8 mouse cellular contexts compared by ENCODE assay signal in genomic region chr1:40465477-40466430, GRCm38 (mm10). TPM values are rescaled to one million over a fixed set of nuclear protein-coding genes. Genes with fewer than 3 reads are reported as not detected.
DNase-seq lines count a peak whose midpoint lies in the region; ATAC-seq lines count a peak whose summit lies in the region.

TSS of gene Il18r1 (plus strand) at chr1:40465552.

- H3K27me3 ChIP-seq in heart, embryonic 16.5 days (ENCODE audit: control insufficient read depth, insufficient read depth, low read length) = no peaks in the 10 kb centered on the region
- H3K27me3 ChIP-seq in liver, embryonic 15.5 days = no peaks in the 10 kb centered on the region
- no peaks in the 10 kb centered on the region for H3K27me3 ChIP-seq in midbrain, embryonic 15.5 days (replicated peaks)

- H3K27ac ChIP-seq in heart, embryonic 16.5 days (ENCODE audit: low read length) = no peak within 1 kb of the TSS
- H3K27ac ChIP-seq in liver, embryonic 15.5 days (replicated peaks) = no peak within 1 kb of the TSS
- no peak within 1 kb of the TSS for H3K27ac ChIP-seq in midbrain, embryonic 15.5 days

- H3K36me3 ChIP-seq in heart, embryonic 16.5 days (ENCODE audit: control insufficient read depth, insufficient read depth) = no peaks in the 10 kb centered on the region
- 0 out of 2 replicates have a peak, but pooled peaks cover 6% of the 10 kb centered on the region for H3K36me3 ChIP-seq in liver, embryonic 15.5 days (replicated peaks)
- H3K36me3 ChIP-seq in midbrain, embryonic 15.5 days (replicated peaks) = no peaks in the 10 kb centered on the region

- H3K9ac ChIP-seq in heart, embryonic 16.5 days (ENCODE audit: low read length) = no peak within 1 kb of the TSS
- H3K9ac ChIP-seq in liver, embryonic 15.5 days = no peak within 1 kb of the TSS
- H3K9ac ChIP-seq in midbrain, embryonic 15.5 days = no peak within 1 kb of the TSS

- no peak within 1 kb of the TSS for H3K4me3 ChIP-seq in heart, embryonic 16.5 days (ENCODE audit: low read length)
- no peak within 1 kb of the TSS for H3K4me3 ChIP-seq in liver, embryonic 15.5 days (replicated peaks)
- H3K4me3 ChIP-seq in midbrain, embryonic 15.5 days = no peak within 1 kb of the TSS

- DNase-seq in heart, adult 11 months = no peak
- peak; percentile 21 to 48 for DNase-seq in spleen, postnatal 10 days (ENCODE audit: low spot score in 2 of 2)
- DNase-seq in embryo, embryonic 9.5 days (ENCODE audit: extremely low spot score) = no peak
- no peak for DNase-seq in gastrocnemius, postnatal 25 days

- WGBS in heart, embryonic 16.5 days = 33% methylated on average over 20 of the region's 20 CpGs
- WGBS in liver, embryonic 15.5 days (ENCODE audit: insufficient replicate concordance) = 30% methylated on average over 20 of the region's 20 CpGs
- WGBS in midbrain, embryonic 15.5 days = 53% methylated on average over 20 of the region's 20 CpGs

- ATAC-seq in heart, embryonic 16.5 days (replicated peaks; ENCODE audit: extremely low read depth, insufficient read depth, low FRiP score) = no peak
- peak; percentile 53; the same call in 1 of the 2 replicates for ATAC-seq in granulocyte monocyte progenitor cell, adult 5-6 weeks (replicated peaks; ENCODE audit: poor library complexity, severe bottlenecking)
- no peak for ATAC-seq in liver, embryonic 15.5 days (ENCODE audit: insufficient read depth)
- no peak for ATAC-seq in midbrain, embryonic 15.5 days (replicated peaks)

- H3K9me3 ChIP-seq in heart, embryonic 16.5 days (replicated peaks; ENCODE audit: control insufficient read depth, low read length) = no peaks in the 10 kb centered on the region
- no peaks in the 10 kb centered on the region for H3K9me3 ChIP-seq in liver, embryonic 15.5 days (replicated peaks)
- H3K9me3 ChIP-seq in midbrain, embryonic 15.5 days = no peaks in the 10 kb centered on the region

- peak within 1 kb of the TSS; percentile 17 for H3K4me2 ChIP-seq in heart, embryonic 16.5 days (ENCODE audit: low read depth, low read length)
- H3K4me2 ChIP-seq in liver, embryonic 15.5 days = peak within 1 kb of the TSS; percentile 10; the same call in 1 of the 2 replicates
- H3K4me2 ChIP-seq in midbrain, embryonic 15.5 days = no peak within 1 kb of the TSS

- no peaks in the 10 kb centered on the region for H3K4me1 ChIP-seq in heart, embryonic 16.5 days (ENCODE audit: control insufficient read depth, insufficient read depth, low read length)
- no peaks in the 10 kb centered on the region; the same call in 1 of the 2 replicates for H3K4me1 ChIP-seq in liver, embryonic 15.5 days (replicated peaks)
- H3K4me1 ChIP-seq in midbrain, embryonic 15.5 days = no peaks in the 10 kb centered on the region

RNA-seq across cellular contexts. Expression of gene Il18r1, which starts in this region (rescaled TPM):
- polyA plus RNA-seq in heart, embryonic 16.5 days (2015; fragmentation: Nextera tagmentation; extraction: Ambion mirVana) = 0.54 and 1.2 TPM in 2 replicates
- total RNA-seq in granulocyte monocyte progenitor cell, adult 5-6 weeks (2014; fragmentation: Nextera tagmentation) = 2.8 TPM in 1 of 2 replicates, not detected in the other
- total RNA-seq in granulocyte monocyte progenitor cell, adult 5-6 weeks (2017) = 0.82 and 1.6 TPM in 2 replicates
- polyA plus RNA-seq in liver, embryonic 15.5 days (2015; fragmentation: Nextera tagmentation; extraction: Ambion mirVana) = 0.08 and 0.10 TPM in 2 replicates
- total RNA-seq in gastrocnemius, postnatal 25 days (2021) = not detected
- not detected in 2 replicates for polyA plus RNA-seq in midbrain, embryonic 15.5 days (2015; fragmentation: Nextera tagmentation; extraction: Ambion mirVana)

Comparison
In these comparisons a context has a peak if more than half of its experiments do, and no peak if none do; other contexts are left out.
1. DNase-seq: peak in spleen, postnatal 10 days (2 of 2); none in heart, adult 11 months (single experiment), embryo, embryonic 9.5 days (single experiment) and gastrocnemius, postnatal 25 days (single experiment).